Mouse (Mus musculus): Measurements from ENCODE around the gene C2cd3.

C2cd3 gene

GRCm38 (mm10) chr7:100371495-100372451 is at the start of gene C2cd3, which contains the start of gene Ppme1:
TSS of gene C2cd3 (plus strand) at chr7:100372233.
TSS of gene Ppme1 (minus strand) at chr7:100372307.
- DNase-seq (ENCODE audit: extremely low spot score, low spot score), result peak; percentile 99

DNA sequence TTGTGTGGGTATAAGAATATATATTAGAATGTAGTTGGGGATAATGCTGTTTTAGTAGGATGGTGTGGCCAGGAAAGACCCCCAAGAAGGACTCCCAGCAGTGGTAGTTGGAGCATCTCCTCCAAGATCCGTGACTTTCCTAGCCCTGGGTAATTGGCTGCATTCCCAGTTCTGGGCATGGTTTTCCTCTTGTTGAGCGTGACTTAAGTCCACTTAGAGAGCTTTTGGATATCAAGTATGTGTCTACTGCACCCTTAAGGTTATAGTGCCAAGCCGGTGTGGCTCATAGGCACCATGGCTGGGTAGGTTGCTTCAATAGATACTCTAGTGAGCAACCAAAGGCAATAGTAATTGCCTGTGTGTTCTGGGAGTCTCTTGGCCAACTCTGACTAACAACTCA is 48.3 kb upstream of the C2cd3 start:
- no peak for DNase-seq (ENCODE audit: extremely low spot score, low spot score)

DNA sequence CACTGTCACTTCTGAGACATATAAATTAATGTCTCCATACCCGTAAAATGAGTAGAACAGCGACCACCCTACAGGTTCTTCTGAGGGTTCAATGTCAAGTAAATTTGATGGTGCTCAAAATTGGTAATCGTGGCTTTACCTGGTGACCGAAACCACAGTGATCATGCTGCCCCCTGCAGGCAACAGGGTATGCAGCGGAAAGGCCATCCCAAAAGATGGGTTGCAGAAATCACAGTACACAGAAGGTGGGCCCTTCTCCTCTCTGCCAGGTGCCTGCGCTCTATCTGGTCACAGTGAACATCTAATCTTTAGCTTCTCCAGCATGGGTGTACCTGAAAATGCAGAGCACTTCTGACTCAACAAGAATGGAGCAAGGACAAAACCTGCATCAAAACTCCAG is 46.6 kb upstream of the C2cd3 start:
- no peak for DNase-seq (ENCODE audit: extremely low spot score, low spot score)

DNA sequence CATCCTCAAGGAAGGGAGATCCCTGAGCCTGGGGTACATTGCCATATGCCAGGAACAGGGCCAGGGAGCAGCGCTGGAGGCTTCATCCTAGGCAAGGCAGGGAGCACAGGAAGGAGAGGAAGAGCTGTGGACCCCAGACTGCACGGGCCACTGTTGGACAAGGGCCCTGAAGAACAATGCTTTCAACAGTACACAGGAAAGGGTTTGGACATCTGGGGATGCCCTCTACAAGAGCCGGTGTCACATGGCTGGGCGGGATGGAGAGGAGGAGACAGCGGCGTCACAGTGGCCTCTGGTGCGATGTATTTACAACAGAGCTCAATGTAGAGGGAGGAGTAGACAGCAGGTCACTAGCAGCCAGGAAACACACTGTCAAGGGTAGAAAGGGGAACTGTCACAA is 44.5 kb upstream of the C2cd3 start:
- no peak for DNase-seq (ENCODE audit: extremely low spot score, low spot score)

DNA sequence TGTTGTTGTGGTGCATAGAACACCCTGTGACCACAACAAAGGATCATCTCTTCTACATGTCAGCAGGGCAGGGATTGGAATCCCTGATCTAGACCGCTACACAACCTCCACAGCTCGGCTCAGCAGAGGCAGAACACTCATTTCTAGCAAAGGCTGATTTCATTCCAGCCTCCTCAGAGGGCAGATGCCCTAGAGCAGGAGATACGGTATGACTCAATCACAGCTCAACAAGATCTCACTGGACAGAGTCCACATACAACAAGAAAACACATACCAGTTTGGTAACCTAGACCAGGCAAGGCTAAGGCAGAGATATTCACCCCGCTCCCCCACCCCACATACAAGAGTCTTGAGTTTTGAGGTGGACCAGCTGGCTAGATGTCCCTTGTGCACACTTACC is 43.4 kb upstream of the C2cd3 start:
- DNase-seq (ENCODE audit: extremely low spot score, low spot score), result no peak

DNA sequence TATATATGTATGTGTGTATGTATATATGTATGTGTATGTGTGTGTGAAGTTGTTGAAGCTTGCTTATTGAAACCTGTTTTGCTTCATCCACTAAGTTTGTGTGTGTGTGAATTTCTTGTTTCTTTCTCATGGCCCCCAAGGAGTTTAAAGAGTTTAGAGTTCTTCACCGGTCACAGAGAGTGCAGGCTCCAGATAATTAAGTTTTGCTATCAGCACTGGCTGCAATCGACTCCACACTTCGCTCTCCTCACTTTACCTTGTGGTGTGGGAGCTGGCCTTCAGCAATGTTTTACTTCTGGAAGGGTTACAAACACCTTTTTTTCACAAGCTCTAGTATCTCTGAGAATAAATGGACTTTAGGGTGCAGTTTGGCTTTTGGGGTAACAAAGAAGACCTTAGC is 40.8 kb upstream of the C2cd3 start:
- no peak for DNase-seq (ENCODE audit: extremely low spot score, low spot score)

- DNase-seq (ENCODE audit: extremely low spot score, low spot score), result no peak
Observed at GRCm38 (mm10) chr7:100335921-100336320, 36.1 kb upstream of the C2cd3 start.

DNA sequence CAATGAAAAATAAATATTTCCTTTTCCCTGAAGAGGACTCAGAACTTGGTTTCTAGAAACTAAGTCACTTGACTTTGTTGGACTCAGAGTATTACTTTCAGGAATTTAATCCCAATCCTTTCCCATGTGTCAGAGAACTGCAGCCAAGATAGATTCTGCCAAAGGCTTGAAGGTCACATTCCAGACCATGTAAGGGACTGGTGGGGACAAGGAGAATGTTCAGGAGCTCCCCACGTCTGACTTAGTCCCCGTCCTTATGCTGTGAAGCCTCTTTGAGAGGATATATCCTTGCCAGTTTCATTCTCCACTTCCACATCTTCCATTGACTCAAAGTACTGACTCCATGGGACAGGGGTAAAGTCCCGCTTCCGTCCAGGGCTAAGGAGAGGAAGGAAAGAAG is 17.0 kb upstream of the C2cd3 start:
- DNase-seq (ENCODE audit: extremely low spot score, low spot score), result no peak

- no peak for DNase-seq (ENCODE audit: extremely low spot score, low spot score)
Observed at GRCm38 (mm10) chr7:100356324-100356723, 15.7 kb upstream of the C2cd3 start.

GRCm38 (mm10) chr7:100356768-100357167 is 15.3 kb upstream of the C2cd3 start:
- DNase-seq (ENCODE audit: extremely low spot score, low spot score), result no peak

DNA sequence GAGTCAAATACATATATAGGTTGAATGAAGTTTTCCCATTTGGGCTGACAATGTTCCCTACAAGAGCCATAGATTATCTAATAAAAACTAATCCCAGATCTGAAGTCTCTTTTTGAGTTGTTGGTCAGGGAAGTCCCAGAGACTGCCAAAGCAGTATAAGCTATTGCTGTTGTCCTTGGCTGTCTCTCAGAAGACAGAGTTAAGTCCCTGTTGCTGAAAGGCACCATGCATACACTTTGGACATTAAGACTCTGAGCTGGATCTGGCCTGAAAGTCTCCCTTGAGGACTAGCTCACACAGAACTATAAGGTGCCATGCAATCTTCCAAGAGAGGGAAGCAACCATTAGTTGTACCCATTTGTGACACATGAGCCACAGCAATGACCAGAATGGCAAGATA is 14.2 kb upstream of the C2cd3 start:
- DNase-seq (ENCODE audit: extremely low spot score, low spot score), result no peak

DNA sequence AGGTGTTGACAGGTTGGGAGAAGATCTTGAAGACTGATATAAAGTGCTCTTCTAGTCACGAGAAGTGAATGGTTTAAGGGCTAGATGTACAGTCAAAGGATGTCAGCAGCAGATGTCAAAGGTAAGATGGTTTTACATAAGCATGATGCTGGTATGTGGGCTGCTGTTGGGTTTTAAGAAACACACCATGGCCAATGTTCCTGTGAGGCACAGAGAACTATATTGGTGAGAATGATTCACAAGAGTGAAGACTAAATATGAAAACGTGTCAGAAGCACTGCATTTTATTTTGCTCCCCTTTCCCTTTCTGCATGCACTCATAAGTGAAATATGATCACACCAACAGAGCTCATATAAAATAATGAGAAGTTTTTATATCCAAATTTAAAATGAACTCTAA is 8.9 kb upstream of the C2cd3 start:
- DNase-seq (ENCODE audit: extremely low spot score, low spot score), result no peak

DNA sequence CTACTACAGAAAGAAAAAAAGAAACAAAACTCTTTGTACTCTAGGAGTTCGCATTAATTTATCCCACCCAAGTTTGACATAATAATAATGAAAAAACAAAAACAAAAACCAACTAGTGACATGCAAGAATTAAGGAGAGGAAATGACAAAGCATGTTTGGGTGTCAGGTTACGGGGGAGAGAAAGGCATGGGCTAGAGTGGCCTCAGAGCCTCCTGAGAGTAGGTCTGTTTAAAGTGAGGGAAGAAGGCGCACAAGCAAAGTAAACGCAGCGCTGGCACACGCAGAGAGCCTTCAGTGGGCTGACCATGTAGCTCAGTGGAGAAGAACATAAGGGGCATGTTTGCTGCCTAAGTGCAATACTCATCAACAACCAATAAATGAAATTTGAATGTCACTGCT is 7.1 kb upstream of the C2cd3 start:
- DNase-seq (ENCODE audit: extremely low spot score, low spot score), result no peak

- no peak for DNase-seq (ENCODE audit: extremely low spot score, low spot score)
Observed at GRCm38 (mm10) chr7:100372452-100372980, 483 bp downstream of the C2cd3 start.

GRCm38 (mm10) chr7:100378257-100378656 is 6.2 kb downstream of the C2cd3 start:
- DNase-seq (ENCODE audit: extremely low spot score, low spot score), result no peak

DNA sequence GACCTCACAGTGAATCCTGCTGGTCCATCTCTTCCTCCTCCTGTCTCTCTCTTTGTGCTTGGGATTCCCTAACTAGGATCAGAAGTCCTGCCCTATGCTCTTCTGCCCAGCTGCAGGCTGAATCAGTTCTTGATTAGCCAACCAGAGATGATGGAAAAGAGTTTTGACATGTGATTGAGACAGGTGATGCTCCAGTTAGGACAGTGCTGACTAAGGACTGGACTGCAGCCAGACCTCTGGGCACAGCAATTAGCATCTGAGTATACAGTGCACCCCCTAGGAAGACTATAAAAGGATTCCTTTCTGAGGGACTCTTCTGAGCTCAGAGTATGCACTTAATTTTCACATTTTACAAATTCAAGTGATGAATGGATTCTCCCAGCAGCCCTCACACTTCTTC is 9.1 kb downstream of the C2cd3 start:
- DNase-seq (ENCODE audit: extremely low spot score, low spot score), result no peak

GRCm38 (mm10) chr7:100383207-100383606 is 11.2 kb downstream of the C2cd3 start:
- no peak for DNase-seq (ENCODE audit: extremely low spot score, low spot score)

DNA sequence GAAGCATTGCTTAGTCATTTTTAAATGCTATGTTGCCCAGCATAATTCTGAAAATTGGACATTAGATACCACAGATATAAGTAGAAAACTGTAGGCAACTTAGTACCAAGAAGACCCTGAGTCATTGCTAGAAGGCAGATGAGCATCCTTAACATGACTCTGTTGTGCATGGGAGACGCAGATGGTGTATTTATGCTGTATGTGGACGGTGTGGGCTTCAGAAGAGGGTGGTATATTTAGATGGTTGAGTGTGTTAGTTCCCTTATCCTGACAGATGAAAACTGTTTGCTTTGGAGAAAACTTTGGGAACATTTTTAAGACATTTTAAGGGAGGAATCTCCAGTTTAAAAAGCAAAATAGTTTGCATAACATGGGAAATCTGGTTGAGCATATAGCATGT is 16.1 kb downstream of the C2cd3 start:
- DNase-seq (ENCODE audit: extremely low spot score, low spot score), result no peak

- no peak for DNase-seq (ENCODE audit: extremely low spot score, low spot score)
Observed at GRCm38 (mm10) chr7:100390166-100390565, 18.1 kb downstream of the C2cd3 start.

- no peak for DNase-seq (ENCODE audit: extremely low spot score, low spot score)
Observed at GRCm38 (mm10) chr7:100392265-100392664, 20.2 kb downstream of the C2cd3 start.

DNA sequence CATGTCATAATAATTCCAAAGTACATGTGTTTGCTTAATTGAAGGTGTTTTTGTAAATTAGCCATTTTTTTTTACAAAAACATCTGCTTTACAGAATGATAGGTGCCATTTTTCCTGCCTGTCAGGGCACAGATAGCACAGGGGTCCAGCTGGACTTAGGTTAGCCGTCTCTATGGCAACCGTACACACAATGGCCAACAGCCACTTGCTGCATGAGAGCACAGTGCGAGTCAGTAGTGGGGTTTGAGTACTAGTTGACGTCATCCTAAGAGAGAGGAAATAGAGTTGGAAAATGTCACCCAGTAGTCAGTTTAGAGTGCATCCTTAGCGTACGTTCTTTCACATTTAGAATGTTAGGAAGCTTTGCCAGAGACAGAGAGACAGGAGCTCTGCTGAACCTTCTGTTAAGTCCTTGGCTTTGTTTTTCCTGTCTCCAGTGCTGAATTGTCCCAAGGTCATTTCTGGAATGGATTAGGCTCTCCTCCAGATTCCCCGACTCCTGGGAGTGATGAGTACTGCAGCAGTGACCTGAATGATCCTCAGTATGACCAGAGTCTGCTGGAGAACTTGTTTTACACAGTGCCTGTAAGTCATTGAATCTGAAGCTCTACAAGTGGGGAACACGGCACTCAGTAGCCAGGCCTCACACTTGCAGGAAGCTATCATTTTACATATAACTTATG is 27.3 kb downstream of the C2cd3 start:
- no peak for DNase-seq (ENCODE audit: extremely low spot score, low spot score)

- no peak for DNase-seq (ENCODE audit: extremely low spot score, low spot score)
Observed at GRCm38 (mm10) chr7:100400899-100401539, 29.0 kb downstream of the C2cd3 start.
